Mouse (Mus musculus): ENCODE measurements at regions not wholly inside any gene's neighbourhood (a gene's known extent, or its start where the extent isn't known, plus 50 kb on each side); places are given as distances from the start of the nearest gene placed in this dataset.

GRCm38 (mm10) chr10:87753483-87753882, 104.6 kb upstream of the Igf1 start:
- no peaks in the 10 kb centered on the region for H3K4me1 ChIP-seq (ENCODE audit: insufficient read depth, low read length)
- no peaks in the 10 kb centered on the region for H3K36me3 ChIP-seq (ENCODE audit: insufficient read depth, low read length)
- H3K9ac ChIP-seq (replicated peaks; ENCODE audit: low read length, poor library complexity, severe bottlenecking), result no peak overlapping the region
- no peak overlapping the region for H3K4me2 ChIP-seq (ENCODE audit: low read depth, low read length, poor library complexity, severe bottlenecking)
- no peak for TF ChIP-seq CTCF (IDR thresholded peaks at IDR 0.05)
- H3K27me3 ChIP-seq (ENCODE audit: insufficient read depth, low read length), result no peaks in the 10 kb centered on the region
- no peak for DNase-seq (ENCODE audit: low spot score)
- H3K27ac ChIP-seq (ENCODE audit: low read depth, low read length), result no peak overlapping the region
- WGBS, result 58% methylated on average over 1 of the region's 1 CpGs
- H3K4me3 ChIP-seq (ENCODE audit: low read depth, low read length), result no peak overlapping the region
- H3K9me3 ChIP-seq (ENCODE audit: low read length), result no peaks in the 10 kb centered on the region
- no peak for ATAC-seq (ENCODE audit: low FRiP score)

GRCm38 (mm10) chr10:87761528-87762030, 96.5 kb upstream of the Igf1 start:
- H3K9me3 ChIP-seq (ENCODE audit: low read length), result no peaks in the 10 kb centered on the region
- H3K4me3 ChIP-seq (ENCODE audit: low read depth, low read length), result no peak overlapping the region

DNA sequence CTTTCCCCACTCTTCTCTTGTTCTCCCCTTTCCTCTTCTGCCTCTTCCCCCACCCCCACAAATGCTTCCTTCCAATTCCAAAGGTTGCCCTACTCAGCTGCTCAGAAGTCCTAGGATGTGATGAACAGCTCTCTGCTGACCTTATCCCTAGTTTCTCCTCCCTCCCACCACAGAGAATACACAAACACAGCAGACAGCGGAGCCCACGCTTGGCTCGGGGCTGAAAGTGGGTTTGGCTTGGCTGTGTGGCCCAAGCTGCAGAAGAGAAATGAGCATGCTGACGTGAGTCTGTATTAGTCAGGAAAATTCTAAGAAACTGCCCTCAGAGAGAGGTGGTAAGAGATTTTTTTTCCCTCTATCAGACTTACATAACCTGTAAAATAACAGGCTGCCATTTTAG, 70.5 kb upstream of the Igf1 start:
- peak; percentile 6 for DNase-seq (ENCODE audit: low spot score)
- WGBS, result 73% methylated on average over 4 of the region's 4 CpGs
- TF ChIP-seq CTCF (IDR thresholded peaks at IDR 0.05), result no peak
- no peak overlapping the region for H3K9ac ChIP-seq (replicated peaks; ENCODE audit: low read length, poor library complexity, severe bottlenecking)
- H3K36me3 ChIP-seq (ENCODE audit: insufficient read depth, low read length), result no peaks in the 10 kb centered on the region
- H3K4me2 ChIP-seq (ENCODE audit: low read depth, low read length, poor library complexity, severe bottlenecking), result no peak overlapping the region
- H3K9me3 ChIP-seq (ENCODE audit: low read length), result no peaks in the 10 kb centered on the region
- no peak overlapping the region for H3K27ac ChIP-seq (ENCODE audit: low read depth, low read length)
- H3K4me3 ChIP-seq (ENCODE audit: low read depth, low read length), result no peak overlapping the region
- H3K4me1 ChIP-seq (ENCODE audit: insufficient read depth, low read length), result no peaks in the 10 kb centered on the region
- ATAC-seq (ENCODE audit: low FRiP score), result no peak
- H3K27me3 ChIP-seq (ENCODE audit: insufficient read depth, low read length), result no peaks in the 10 kb centered on the region

More at GRCm38 (mm10) chr10:87761528-87762030, 96.5 kb upstream of the Igf1 start:
- Histone ChIP-seq H3K4me1 (ENCODE audit: insufficient read depth, low read length) (no peaks in the 10 kb centered on the region), H3K27me3 (ENCODE audit: insufficient read depth, low read length) (no peaks in the 10 kb centered on the region), H3K9ac (replicated peaks; ENCODE audit: low read length, poor library complexity, severe bottlenecking) (no peak overlapping the region), H3K27ac (ENCODE audit: low read depth, low read length) (no peak overlapping the region), H3K36me3 (ENCODE audit: insufficient read depth, low read length) (no peaks in the 10 kb centered on the region), H3K4me2 (ENCODE audit: low read depth, low read length, poor library complexity, severe bottlenecking) (no peak overlapping the region)
- no peak for TF ChIP-seq CTCF (IDR thresholded peaks at IDR 0.05)
- ATAC-seq (ENCODE audit: low FRiP score), result no peak
- 82% methylated on average over 5 of the region's 5 CpGs for WGBS
- DNase-seq (ENCODE audit: low spot score), result no peak

DNA sequence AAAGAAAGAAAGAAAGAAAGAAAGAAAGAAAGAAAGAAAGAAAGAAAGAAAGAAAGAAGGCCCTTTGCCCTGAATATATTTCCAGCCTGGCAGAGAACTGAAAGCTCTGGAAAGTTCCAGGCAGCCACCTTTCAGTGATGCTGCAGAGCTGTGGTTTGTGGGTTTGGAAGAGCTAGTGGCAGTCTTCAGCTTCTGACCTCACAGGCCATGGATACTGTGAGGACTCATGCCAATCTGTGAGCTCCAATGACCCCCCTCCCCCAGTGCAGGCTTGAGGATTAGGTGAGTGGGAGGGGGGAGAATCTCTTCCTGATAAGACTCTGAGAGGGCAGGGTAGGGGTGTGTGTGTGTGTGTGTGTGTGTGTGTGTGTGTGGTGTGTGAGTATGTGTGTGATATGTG, 65.7 kb upstream of the Igf1 start:
- ATAC-seq (ENCODE audit: low FRiP score) (no peak), DNase-seq (ENCODE audit: low spot score) (no peak)
- Histone ChIP-seq H3K27ac (ENCODE audit: low read depth, low read length) (no peak overlapping the region), H3K27me3 (ENCODE audit: insufficient read depth, low read length) (no peaks in the 10 kb centered on the region), H3K4me1 (ENCODE audit: insufficient read depth, low read length) (no peaks in the 10 kb centered on the region), H3K36me3 (ENCODE audit: insufficient read depth, low read length) (no peaks in the 10 kb centered on the region), H3K9me3 (ENCODE audit: low read length) (no peaks in the 10 kb centered on the region), H3K4me3 (ENCODE audit: low read depth, low read length) (no peak overlapping the region), H3K4me2 (ENCODE audit: low read depth, low read length, poor library complexity, severe bottlenecking) (no peak overlapping the region), H3K9ac (replicated peaks; ENCODE audit: low read length, poor library complexity, severe bottlenecking) (no peak overlapping the region)
- no peak for TF ChIP-seq CTCF (IDR thresholded peaks at IDR 0.05)

DNA sequence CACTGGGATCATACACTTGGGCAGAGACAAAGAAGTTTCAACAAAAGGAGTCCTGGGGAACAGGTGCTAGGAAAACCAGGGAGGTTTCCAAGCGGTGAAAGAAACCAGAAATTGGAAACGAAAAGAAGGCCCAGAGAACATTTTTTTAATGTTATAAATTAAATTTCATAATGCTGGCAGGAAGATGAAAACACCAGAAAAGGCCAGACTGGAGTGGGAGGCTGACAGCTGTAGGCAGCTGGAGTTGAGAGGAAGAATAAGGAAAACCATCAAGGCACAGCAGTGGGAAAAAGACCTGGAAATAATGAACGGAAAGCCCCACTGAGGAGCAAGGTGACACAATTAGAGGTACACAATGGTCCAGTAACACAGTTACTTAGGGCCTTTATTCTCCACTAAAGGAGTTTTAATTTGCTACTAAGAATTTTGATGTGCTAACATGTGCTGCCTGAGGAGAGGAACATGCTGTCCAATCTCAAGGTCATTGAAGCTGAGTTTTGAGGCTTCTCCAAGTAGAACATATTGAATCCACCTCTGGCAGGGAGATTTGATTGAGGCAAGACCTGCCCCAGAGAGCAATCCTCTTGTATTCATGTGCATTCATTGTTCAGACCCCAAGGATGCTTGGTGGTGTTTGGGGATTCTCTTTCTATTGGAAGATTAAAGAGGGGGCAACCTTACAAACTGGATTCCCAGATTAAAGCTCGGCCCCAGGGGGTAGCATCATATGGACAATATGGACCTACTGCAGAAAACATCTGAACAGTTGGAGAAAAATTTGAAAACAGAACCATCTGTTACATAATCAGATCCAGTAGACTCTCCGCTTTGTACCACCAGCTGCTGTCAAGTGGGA, 53.9 kb upstream of the Igf1 start:
- Histone ChIP-seq H3K36me3 (ENCODE audit: insufficient read depth, low read length) (no peaks in the 10 kb centered on the region), H3K27ac (ENCODE audit: low read depth, low read length) (no peak overlapping the region), H3K9me3 (ENCODE audit: low read length) (no peaks in the 10 kb centered on the region), H3K4me2 (ENCODE audit: low read depth, low read length, poor library complexity, severe bottlenecking) (no peak overlapping the region), H3K4me3 (ENCODE audit: low read depth, low read length) (no peak overlapping the region), H3K27me3 (ENCODE audit: insufficient read depth, low read length) (no peaks in the 10 kb centered on the region), H3K4me1 (ENCODE audit: insufficient read depth, low read length) (no peaks in the 10 kb centered on the region), H3K9ac (replicated peaks; ENCODE audit: low read length, poor library complexity, severe bottlenecking) (no peak overlapping the region)
- TF ChIP-seq CTCF (IDR thresholded peaks at IDR 0.05), result no peak
- WGBS, result 76% methylated on average over 5 of the region's 5 CpGs
- no peak for ATAC-seq (ENCODE audit: low FRiP score)
- DNase-seq (ENCODE audit: low spot score), result no peak

DNA sequence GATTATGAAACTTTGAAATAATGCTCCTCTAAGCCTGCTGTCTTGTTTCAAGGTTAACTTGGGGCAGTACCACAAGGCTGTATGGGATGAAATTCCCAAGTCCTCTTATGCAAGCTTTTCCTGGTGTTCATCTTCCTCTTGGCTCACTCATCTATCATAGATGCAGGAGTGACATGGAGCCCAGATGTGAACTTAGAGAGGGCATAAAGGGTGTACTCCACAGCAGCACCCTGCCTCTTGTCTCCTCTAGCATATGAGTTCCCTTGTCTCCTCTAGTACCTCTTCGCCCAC, 53.3 kb upstream of the Igf1 start:
- H3K36me3 ChIP-seq (ENCODE audit: insufficient read depth, low read length), result no peaks in the 10 kb centered on the region
- WGBS, result 100% methylated on average over 1 of the region's 1 CpGs
- H3K4me1 ChIP-seq (ENCODE audit: insufficient read depth, low read length), result no peaks in the 10 kb centered on the region
- no peak overlapping the region for H3K4me3 ChIP-seq (ENCODE audit: low read depth, low read length)
- H3K4me2 ChIP-seq (ENCODE audit: low read depth, low read length, poor library complexity, severe bottlenecking), result no peak overlapping the region
- DNase-seq (ENCODE audit: low spot score) (no peak), ATAC-seq (ENCODE audit: low FRiP score) (no peak)
- H3K27me3 ChIP-seq (ENCODE audit: insufficient read depth, low read length), result no peaks in the 10 kb centered on the region
- no peak overlapping the region for H3K27ac ChIP-seq (ENCODE audit: low read depth, low read length)
- H3K9me3 ChIP-seq (ENCODE audit: low read length), result no peaks in the 10 kb centered on the region
- no peak overlapping the region for H3K9ac ChIP-seq (replicated peaks; ENCODE audit: low read length, poor library complexity, severe bottlenecking)
- no peak for TF ChIP-seq CTCF (IDR thresholded peaks at IDR 0.05)
